Comparison of ENCODE assay signal across 8 mouse cellular contexts in genomic region chr17:25727265-25728008, GRCm38 (mm10). TPM values are rescaled to one million over a fixed set of nuclear protein-coding genes. Genes with fewer than 3 reads are reported as not detected.
DNase-seq lines count a peak whose midpoint lies in the region; ATAC-seq and TF ChIP-seq lines count a peak whose summit lies in the region.

TSS of gene Chtf18 (minus strand) at chr17:25727419.
TSS of gene Rpusd1 (plus strand) at chr17:25727670.

- WGBS in forebrain, embryonic 10.5 days, result under 1% methylated on average over 37 of the region's 37 CpGs
- WGBS in heart, embryonic 15.5 days, result under 1% methylated on average over 37 of the region's 37 CpGs
- WGBS in liver, embryonic 14.5 days (ENCODE audit: insufficient replicate concordance), result 1% methylated on average over 37 of the region's 37 CpGs
- WGBS in neural tube, embryonic 11.5 days, result under 1% methylated on average over 37 of the region's 37 CpGs
- under 1% methylated on average over 37 of the region's 37 CpGs for WGBS in stomach, postnatal 0 days

- peak within 1 kb of the TSS; percentile 71 for H3K4me3 ChIP-seq in forebrain, embryonic 10.5 days
- H3K4me3 ChIP-seq in heart, embryonic 15.5 days, result peak within 1 kb of the TSS; percentile 63
- H3K4me3 ChIP-seq in liver, embryonic 14.5 days (ENCODE audit: insufficient read depth in 1 of 2, low read depth in 2 of 2, low read length in 2 of 2), result peak within 1 kb of the TSS; percentile 73 to 95
- H3K4me3 ChIP-seq in neural tube, embryonic 11.5 days (ENCODE audit: low read depth, low read length), result peak within 1 kb of the TSS; percentile 64
- peak within 1 kb of the TSS; percentile 54 for H3K4me3 ChIP-seq in stomach, postnatal 0 days (ENCODE audit: low read depth, low read length)

- H3K9me3 ChIP-seq in forebrain, embryonic 10.5 days, result no peaks in the 10 kb centered on the region
- H3K9me3 ChIP-seq in heart, embryonic 15.5 days (replicated peaks), result no peaks in the 10 kb centered on the region
- no peaks in the 10 kb centered on the region for H3K9me3 ChIP-seq in liver, embryonic 14.5 days (ENCODE audit: control insufficient read depth, low read length)
- H3K9me3 ChIP-seq in neural tube, embryonic 11.5 days (ENCODE audit: control insufficient read depth, low read length), result no peaks in the 10 kb centered on the region
- H3K9me3 ChIP-seq in stomach, postnatal 0 days (ENCODE audit: control insufficient read depth, low read length), result no peaks in the 10 kb centered on the region

- peaks cover 59% of the 10 kb centered on the region for H3K36me3 ChIP-seq in forebrain, embryonic 10.5 days (replicated peaks)
- no peaks in the 10 kb centered on the region; the same call in 1 of the 2 replicates for H3K36me3 ChIP-seq in heart, embryonic 15.5 days
- no peaks in the 10 kb centered on the region; the same call in none of the 2 replicates for H3K36me3 ChIP-seq in liver, embryonic 14.5 days (replicated peaks; ENCODE audit: control insufficient read depth, insufficient read depth, low read depth)
- H3K36me3 ChIP-seq in neural tube, embryonic 11.5 days (ENCODE audit: control insufficient read depth, insufficient read depth, low read length), result peaks cover 4% of the 10 kb centered on the region; the same call in 1 of the 2 replicates
- H3K36me3 ChIP-seq in stomach, postnatal 0 days (ENCODE audit: control insufficient read depth, insufficient read depth, low read length), result no peaks in the 10 kb centered on the region

- DNase-seq in CD8-positive naive resting alpha-beta T cell, adult 2 months (ENCODE audit: low read depth in 2 of 2, low spot score in 2 of 2), result peak; percentile 92 to 96
- DNase-seq in c-Kit-positive CD71-negative TER-119-negative erythroid progenitor cells, embryonic 14.5 days (ENCODE audit: low read depth), result peak; percentile 100
- peak; percentile 97 for DNase-seq in forebrain, embryonic 10.5 days (ENCODE audit: extremely low spot score, low spot score)
- DNase-seq in kidney, postnatal 25 days, result peak; percentile 100
- DNase-seq in liver, embryonic 14.5 days (ENCODE audit: low read depth in 3 of 3, low spot score in 3 of 3), result peak; percentile 100
- DNase-seq in neural tube, embryonic 11.5 days (ENCODE audit: low spot score), result peak; percentile 99
- peak; percentile 99 for DNase-seq in stomach, postnatal 0 days (ENCODE audit: low spot score)

- peak; percentile 99 for ATAC-seq in heart, embryonic 15.5 days (replicated peaks; ENCODE audit: insufficient number of reproducible peaks, insufficient read depth, low FRiP score, low read depth)
- ATAC-seq in liver, embryonic 14.5 days (ENCODE audit: insufficient read depth), result peak; percentile 97
- peak; percentile 96 for ATAC-seq in neural tube, embryonic 11.5 days (ENCODE audit: insufficient read depth, low FRiP score, low TSS enrichment)
- peak; percentile 99 for ATAC-seq in stomach, postnatal 0 days (ENCODE audit: low FRiP score, low TSS enrichment)

- peak within 1 kb of the TSS; percentile 88 for H3K27ac ChIP-seq in forebrain, embryonic 10.5 days
- H3K27ac ChIP-seq in heart, embryonic 15.5 days, result no peak within 1 kb of the TSS
- peak within 1 kb of the TSS; percentile 10; the same call in 1 of the 2 replicates for H3K27ac ChIP-seq in liver, embryonic 14.5 days
- H3K27ac ChIP-seq in neural tube, embryonic 11.5 days (ENCODE audit: low read depth, low read length), result no peak within 1 kb of the TSS
- H3K27ac ChIP-seq in stomach, postnatal 0 days (replicated peaks), result no peak within 1 kb of the TSS

- peak within 1 kb of the TSS; percentile 97 for H3K4me2 ChIP-seq in heart, embryonic 15.5 days
- peak within 1 kb of the TSS; percentile 78 for H3K4me2 ChIP-seq in liver, embryonic 14.5 days (ENCODE audit: low read depth)
- H3K4me2 ChIP-seq in neural tube, embryonic 11.5 days (ENCODE audit: low read depth), result peak within 1 kb of the TSS; percentile 92
- H3K4me2 ChIP-seq in stomach, postnatal 0 days (replicated peaks; ENCODE audit: low read depth), result peak within 1 kb of the TSS; percentile 92

- TF ChIP-seq CTCF in liver, embryonic 14.5 days (IDR thresholded peaks at IDR 0.05; ENCODE audit: low read depth), result no peak
- no peak for TF ChIP-seq CTCF in stomach, postnatal 0 days (IDR thresholded peaks at IDR 0.05; ENCODE audit: low read depth)

- peaks cover 45% of the 10 kb centered on the region for H3K4me1 ChIP-seq in forebrain, embryonic 10.5 days
- H3K4me1 ChIP-seq in heart, embryonic 15.5 days (replicated peaks), result peaks cover 22% of the 10 kb centered on the region
- H3K4me1 ChIP-seq in liver, embryonic 14.5 days (replicated peaks; ENCODE audit: control insufficient read depth in 2 of 2, insufficient read depth in 2 of 2, low read length in 1 of 2), result peaks cover 0 to 2% of the 10 kb centered on the region in 2 experiments; a peak in 1 of 4 replicates
- peaks cover 18% of the 10 kb centered on the region for H3K4me1 ChIP-seq in neural tube, embryonic 11.5 days (ENCODE audit: control insufficient read depth, insufficient read depth, low read length)
- peaks cover 4% of the 10 kb centered on the region for H3K4me1 ChIP-seq in stomach, postnatal 0 days (replicated peaks; ENCODE audit: control insufficient read depth, insufficient read depth)

- no peaks in the 10 kb centered on the region for H3K27me3 ChIP-seq in forebrain, embryonic 10.5 days (ENCODE audit: poor library complexity, severe bottlenecking)
- no peaks in the 10 kb centered on the region for H3K27me3 ChIP-seq in heart, embryonic 15.5 days
- H3K27me3 ChIP-seq in liver, embryonic 14.5 days (ENCODE audit: control insufficient read depth, insufficient read depth, low read length), result no peaks in the 10 kb centered on the region
- no peaks in the 10 kb centered on the region for H3K27me3 ChIP-seq in neural tube, embryonic 11.5 days (ENCODE audit: control insufficient read depth, insufficient read depth, low read length)
- H3K27me3 ChIP-seq in stomach, postnatal 0 days (ENCODE audit: control insufficient read depth, insufficient read depth, low read length), result no peaks in the 10 kb centered on the region

- no peak for TF ChIP-seq EP300 in liver, embryonic 14.5 days (IDR thresholded peaks at IDR 0.05; ENCODE audit: low read depth)
- TF ChIP-seq EP300 in stomach, postnatal 0 days (optimal IDR thresholded peaks at IDR 0.05), result no peak

- H3K9ac ChIP-seq in heart, embryonic 15.5 days, result peak within 1 kb of the TSS; percentile 77
- H3K9ac ChIP-seq in liver, embryonic 14.5 days (replicated peaks), result peak within 1 kb of the TSS; percentile 75
- H3K9ac ChIP-seq in neural tube, embryonic 11.5 days (ENCODE audit: low read length), result peak within 1 kb of the TSS; percentile 82
- H3K9ac ChIP-seq in stomach, postnatal 0 days (ENCODE audit: low read length), result peak within 1 kb of the TSS; percentile 83

RNA-seq across cellular contexts. Expression of gene Chtf18, which starts in this region (rescaled TPM):
- polyA plus RNA-seq in forebrain, embryonic 10.5 days (2016; fragmentation: Nextera tagmentation; extraction: Ambion mirVana), result 64.0 and 74.5 TPM in 2 replicates
- polyA plus RNA-seq in heart, embryonic 15.5 days (2015; fragmentation: Nextera tagmentation; extraction: Ambion mirVana), result 11.8 and 17.7 TPM in 2 replicates
- 14.4 and 19.6 TPM in 2 replicates for polyA plus RNA-seq in liver, embryonic 14.5 days (2012; rRNA removed)
- polyA plus RNA-seq in liver, embryonic 14.5 days (2014; fragmentation: Nextera tagmentation; extraction: Ambion mirVana), result 12.4 and 15.5 TPM in 2 replicates
- 20.3 and 22.5 TPM in 2 replicates for polyA plus RNA-seq in neural tube, embryonic 11.5 days (2014; fragmentation: Nextera tagmentation; extraction: Ambion mirVana)
- polyA plus RNA-seq in stomach, postnatal 0 days (2015; fragmentation: Nextera tagmentation; extraction: Ambion mirVana), result 4.2 and 5.4 TPM in 2 replicates

RNA-seq across cellular contexts. Expression of gene Rpusd1, which starts in this region (rescaled TPM):
- polyA plus RNA-seq in forebrain, embryonic 10.5 days (2016; fragmentation: Nextera tagmentation; extraction: Ambion mirVana), result 22.0 and 24.2 TPM in 2 replicates
- 10.7 and 15.3 TPM in 2 replicates for polyA plus RNA-seq in heart, embryonic 15.5 days (2015; fragmentation: Nextera tagmentation; extraction: Ambion mirVana)
- polyA plus RNA-seq in liver, embryonic 14.5 days (2012; rRNA removed), result 9.5 and 11.1 TPM in 2 replicates
- polyA plus RNA-seq in liver, embryonic 14.5 days (2014; fragmentation: Nextera tagmentation; extraction: Ambion mirVana), result 5.9 and 6.1 TPM in 2 replicates
- polyA plus RNA-seq in neural tube, embryonic 11.5 days (2014; fragmentation: Nextera tagmentation; extraction: Ambion mirVana), result 21.5 and 22.9 TPM in 2 replicates
- polyA plus RNA-seq in stomach, postnatal 0 days (2015; fragmentation: Nextera tagmentation; extraction: Ambion mirVana), result 10.3 and 10.5 TPM in 2 replicates

Comparison
In these comparisons a context has a peak if more than half of its experiments do, and no peak if none do; other contexts are left out.
1. H3K27ac ChIP-seq: peak in forebrain, embryonic 10.5 days (single experiment) and liver, embryonic 14.5 days (single experiment); none in heart, embryonic 15.5 days (single experiment), neural tube, embryonic 11.5 days (single experiment) and stomach, postnatal 0 days (single experiment).
2. Peak in every context shown above with its lines, with median percentiles within 50 percentile points of each other: DNase-seq, H3K4me3 ChIP-seq, ATAC-seq, H3K4me2 ChIP-seq and H3K9ac ChIP-seq.